In genomic region chr5:101766248-101766647, GRCm38 (mm10) we compare ENCODE assay signal across 7 mouse cellular contexts. TPM values are rescaled to one million over a fixed set of nuclear protein-coding genes. Genes with fewer than 3 reads are reported as not detected.
DNase-seq lines count a peak whose midpoint lies in the region; ATAC-seq and TF ChIP-seq lines count a peak whose summit lies in the region.

No protein-coding gene starts in this region.

- ATAC-seq in liver, embryonic 15.5 days (ENCODE audit: insufficient read depth) = no peak
- ATAC-seq in liver, embryonic 11.5 days (replicated peaks; ENCODE audit: low FRiP score) = no peak
- ATAC-seq in embryonic facial prominence, embryonic 13.5 days (ENCODE audit: insufficient number of reproducible peaks, insufficient read depth, low FRiP score, low TSS enrichment, low read depth) = no peak
- ATAC-seq in intestine, embryonic 14.5 days (replicated peaks; ENCODE audit: low FRiP score, low TSS enrichment, low read depth) = no peak

- TF ChIP-seq POLR2A in small intestine, adult 2 months (IDR thresholded peaks at IDR 0.05; ENCODE audit: low read depth, low read length) = no peak

- no peak overlapping the region for H3K4me3 ChIP-seq in liver, embryonic 15.5 days (replicated peaks)
- H3K4me3 ChIP-seq in liver, embryonic 11.5 days (ENCODE audit: low read depth, low read length) = no peak overlapping the region
- H3K4me3 ChIP-seq in embryonic facial prominence, embryonic 13.5 days = peak overlapping the region; percentile 74
- 0 out of 2 replicates have a peak overlapping the region, but pooled peaks have one; percentile 56 for H3K4me3 ChIP-seq in intestine, embryonic 14.5 days (ENCODE audit: low read depth, low read length)
- H3K4me3 ChIP-seq in small intestine, adult 2 months (ENCODE audit: low read depth, low read length) = peak overlapping the region; percentile 73

- 11% methylated on average over 6 of the region's 6 CpGs for WGBS in liver, embryonic 15.5 days (ENCODE audit: insufficient replicate concordance)
- 22% methylated on average over 6 of the region's 6 CpGs for WGBS in liver, embryonic 11.5 days
- 15% methylated on average over 6 of the region's 6 CpGs for WGBS in embryonic facial prominence, embryonic 13.5 days
- whole genome bisulfite sequencing in intestine, embryonic 14.5 days = 12% methylated on average over 6 of the region's 6 CpGs
- WGBS in small intestine, adult 2 months = 4% methylated on average over 6 of the region's 6 CpGs

- peak overlapping the region; percentile 80; the same call in 1 of the 2 replicates for H3K4me2 ChIP-seq in liver, embryonic 15.5 days
- no peak overlapping the region for H3K4me2 ChIP-seq in liver, embryonic 11.5 days
- peak overlapping the region; percentile 99 for H3K4me2 ChIP-seq in embryonic facial prominence, embryonic 13.5 days
- H3K4me2 ChIP-seq in intestine, embryonic 14.5 days (ENCODE audit: low read length) = peak overlapping the region; percentile 98

- TF ChIP-seq CTCF in small intestine, adult 2 months (IDR thresholded peaks at IDR 0.05; ENCODE audit: extremely low read depth, insufficient read length, insufficient replicate concordance, low read depth, low read length) = no peak

- DNase-seq in liver, embryonic 11.5 days (ENCODE audit: low spot score) = no peak
- peak; percentile 60 for DNase-seq in intestine, embryonic 14.5 days (ENCODE audit: low spot score)
- no peak for DNase-seq in spleen, adult 18-20 months
- no peak for DNase-seq in gastrocnemius, postnatal 25 days

- no peak overlapping the region for H3K9ac ChIP-seq in liver, embryonic 15.5 days
- no peak overlapping the region for H3K9ac ChIP-seq in liver, embryonic 11.5 days (ENCODE audit: low read depth, low read length)
- H3K9ac ChIP-seq in embryonic facial prominence, embryonic 13.5 days = no peak overlapping the region
- no peak overlapping the region for H3K9ac ChIP-seq in intestine, embryonic 14.5 days (ENCODE audit: low read length)

- peaks cover 91% of the 10 kb centered on the region for H3K27me3 ChIP-seq in liver, embryonic 15.5 days
- peaks cover 63% of the 10 kb centered on the region for H3K27me3 ChIP-seq in liver, embryonic 11.5 days (replicated peaks; ENCODE audit: control insufficient read depth, insufficient read depth, low read length)
- peaks cover 78% of the 10 kb centered on the region for H3K27me3 ChIP-seq in embryonic facial prominence, embryonic 13.5 days
- H3K27me3 ChIP-seq in intestine, embryonic 14.5 days (replicated peaks; ENCODE audit: control insufficient read depth, insufficient read depth, low read length) = peaks cover 46% of the 10 kb centered on the region
- no peaks in the 10 kb centered on the region for H3K27me3 ChIP-seq in small intestine, adult 2 months (ENCODE audit: control insufficient read depth, insufficient read depth, low read length)

- H3K27ac ChIP-seq in liver, embryonic 15.5 days (replicated peaks) = no peak overlapping the region
- no peak overlapping the region for H3K27ac ChIP-seq in liver, embryonic 11.5 days (ENCODE audit: low read depth, low read length)
- peak overlapping the region; percentile 39; the same call in 1 of the 2 replicates for H3K27ac ChIP-seq in embryonic facial prominence, embryonic 13.5 days
- no peak overlapping the region for H3K27ac ChIP-seq in intestine, embryonic 14.5 days (ENCODE audit: low read depth)
- peak overlapping the region; percentile 99 for H3K27ac ChIP-seq in small intestine, adult 2 months (ENCODE audit: insufficient read depth, low read depth, low read length)

- no peaks in the 10 kb centered on the region for H3K36me3 ChIP-seq in liver, embryonic 15.5 days (replicated peaks)
- H3K36me3 ChIP-seq in liver, embryonic 11.5 days (ENCODE audit: control insufficient read depth, insufficient read depth, low read length) = no peaks in the 10 kb centered on the region
- H3K36me3 ChIP-seq in embryonic facial prominence, embryonic 13.5 days = no peaks in the 10 kb centered on the region
- no peaks in the 10 kb centered on the region for H3K36me3 ChIP-seq in intestine, embryonic 14.5 days (ENCODE audit: control insufficient read depth, insufficient read depth, low read length)
- no peaks in the 10 kb centered on the region for H3K36me3 ChIP-seq in small intestine, adult 2 months (ENCODE audit: control insufficient read depth, insufficient read depth, low read length)

- peaks cover 10% of the 10 kb centered on the region for H3K4me1 ChIP-seq in liver, embryonic 15.5 days (replicated peaks)
- 0 out of 2 replicates have a peak, but pooled peaks cover 2% of the 10 kb centered on the region for H3K4me1 ChIP-seq in liver, embryonic 11.5 days (replicated peaks; ENCODE audit: control insufficient read depth, insufficient read depth, low read length)
- H3K4me1 ChIP-seq in embryonic facial prominence, embryonic 13.5 days = peaks cover 18% of the 10 kb centered on the region
- peaks cover 10% of the 10 kb centered on the region for H3K4me1 ChIP-seq in intestine, embryonic 14.5 days (replicated peaks; ENCODE audit: control insufficient read depth, insufficient read depth, low read length)
- peaks cover 24% of the 10 kb centered on the region for H3K4me1 ChIP-seq in small intestine, adult 2 months (ENCODE audit: control insufficient read depth, insufficient read depth, insufficient read length, low read length)

- H3K9me3 ChIP-seq in liver, embryonic 15.5 days (replicated peaks) = no peaks in the 10 kb centered on the region
- no peaks in the 10 kb centered on the region for H3K9me3 ChIP-seq in liver, embryonic 11.5 days (ENCODE audit: control insufficient read depth, low read length)
- no peaks in the 10 kb centered on the region for H3K9me3 ChIP-seq in embryonic facial prominence, embryonic 13.5 days
- H3K9me3 ChIP-seq in intestine, embryonic 14.5 days (ENCODE audit: control insufficient read depth, low read length) = no peaks in the 10 kb centered on the region

RNA-seq across cellular contexts. Expression of gene Cds1, which starts 1.3 kb away (rescaled TPM):
- 0.45 and 0.48 TPM in 2 replicates for polyA plus RNA-seq in liver, embryonic 15.5 days (2015; fragmentation: Nextera tagmentation; extraction: Ambion mirVana)
- 0.23 and 0.36 TPM in 2 replicates for polyA plus RNA-seq in liver, embryonic 11.5 days (2014; fragmentation: Nextera tagmentation; extraction: Ambion mirVana)
- 5.6 and 7.3 TPM in 2 replicates for polyA plus RNA-seq in embryonic facial prominence, embryonic 13.5 days (2015; fragmentation: Nextera tagmentation; extraction: Ambion mirVana)
- 4.7 and 6.1 TPM in 2 replicates for polyA plus RNA-seq in intestine, embryonic 14.5 days (2014; fragmentation: Nextera tagmentation; extraction: Ambion mirVana)
- polyA plus RNA-seq in small intestine, adult 2 months (2012; rRNA removed) = 39.8 and 112 TPM in 2 replicates
- total RNA-seq in gastrocnemius, postnatal 25 days (2021) = 1 to 10 TPM; 1.9 to 2.0 TPM

Comparison
In these comparisons a context has a peak if more than half of its experiments do, and no peak if none do; other contexts are left out.
1. H3K27ac ChIP-seq: peak in embryonic facial prominence, embryonic 13.5 days (single experiment) and small intestine, adult 2 months (single experiment); none in liver, embryonic 15.5 days (single experiment), liver, embryonic 11.5 days (single experiment) and intestine, embryonic 14.5 days (single experiment).
2. H3K4me3 ChIP-seq: peak in embryonic facial prominence, embryonic 13.5 days (single experiment), intestine, embryonic 14.5 days (single experiment) and small intestine, adult 2 months (single experiment); none in liver, embryonic 15.5 days (single experiment) and liver, embryonic 11.5 days (single experiment).